Mouse (Mus musculus) ES-Bruce4 (cell line): ENCODE measurements around the gene Pld2. TPM values are rescaled to one million over a fixed set of nuclear protein-coding genes. Genes with fewer than 3 reads are reported as not detected.

ENCODE experiments used
- H3K27ac ChIP-seq: 2 replicates; pipeline ENCODE4 v1.5.1; 2012; ENCODE audit warnings: low read length, inconsistent platforms; ENCODE audit not compliant: insufficient read depth
- H3K27me3 ChIP-seq: 2 replicates; pipeline ENCODE4 v1.6.1; 2012; ENCODE audit warnings: mild to moderate bottlenecking, low read length, inconsistent platforms; ENCODE audit not compliant: control insufficient read depth, poor library complexity, insufficient read depth, severe bottlenecking
- H3K36me3 ChIP-seq: 2 replicates; pipeline ENCODE4 v1.6.1; 2012; ENCODE audit warnings: inconsistent platforms, mild to moderate bottlenecking, low read length, moderate library complexity; ENCODE audit not compliant: control insufficient read depth, poor library complexity, insufficient read depth, severe bottlenecking
- H3K4me1 ChIP-seq: one replicate; pipeline ENCODE4 v1.8.1; 2011; ENCODE audit warnings: low read length; ENCODE audit not compliant: control insufficient read depth, insufficient read depth
- H3K4me3 ChIP-seq: 2 replicates; pipeline ENCODE4 v1.5.1; 2011; ENCODE audit warnings: low read depth, mild to moderate bottlenecking, low read length
- H3K9ac ChIP-seq: 2 replicates; pipeline ENCODE4 v1.6.1; 2012; ENCODE audit warnings: low read depth, mild to moderate bottlenecking, inconsistent platforms; ENCODE audit not compliant: poor library complexity, severe bottlenecking
- H3K9me3 ChIP-seq: replicated peaks from 2 replicates; pipeline ENCODE4 v1.6.1; 2012; ENCODE audit warnings: mild to moderate bottlenecking, low read length, inconsistent platforms; ENCODE audit not compliant: control insufficient read depth, poor library complexity, insufficient read depth, severe bottlenecking
- CTCF ChIP-seq: IDR thresholded peaks from one replicate; pipeline ENCODE4 v1.8.1; 2011; ENCODE audit warnings: low read depth, low read length
- EP300 ChIP-seq: IDR thresholded peaks from 2 replicates; pipeline ENCODE4 v1.6.1; 2011; ENCODE audit warnings: low read depth, low read length; ENCODE audit not compliant: insufficient read depth
- POLR2A ChIP-seq: IDR thresholded peaks from one replicate; pipeline ENCODE4 v1.8.1; 2011; ENCODE audit warnings: low read length; ENCODE audit not compliant: insufficient read depth
- polyA plus RNA-seq: library from polyadenylated mRNA; stranded (reverse); fragments of >200 nt; gene quantifications from 2 replicates; pipeline ENCODE4 v1.2.4, GENCODE M21; 2011; ENCODE audit warnings: low read depth; ENCODE audit not compliant: missing spikeins, insufficient read depth, insufficient read length

Pld2 gene
- polyA plus RNA-seq, 1 experiment, result 7.3 TPM

- Histone ChIP-seq H3K27me3 (no peaks in the 10 kb centered on the region), H3K9ac (no peak overlapping the region), H3K9me3 (no peaks in the 10 kb centered on the region), H3K4me1 (peaks cover under 1% of the 10 kb centered on the region), H3K36me3 (no peaks in the 10 kb centered on the region), H3K27ac (no peak overlapping the region), H3K4me3 (no peak overlapping the region)
- TF ChIP-seq POLR2A, result no peak
- TF ChIP-seq EP300, result no peak
Measured at GRCm38 (mm10) chr11:70583022-70583714, 43.3 kb downstream of the Pld2 start.

GRCm38 (mm10) chr11:70583775-70584174, 43.9 kb downstream of the Pld2 start:
- H3K4me1 ChIP-seq, result no peaks in the 10 kb centered on the region
- H3K36me3 ChIP-seq, result no peaks in the 10 kb centered on the region
- H3K27ac ChIP-seq, result no peak overlapping the region

DNA sequence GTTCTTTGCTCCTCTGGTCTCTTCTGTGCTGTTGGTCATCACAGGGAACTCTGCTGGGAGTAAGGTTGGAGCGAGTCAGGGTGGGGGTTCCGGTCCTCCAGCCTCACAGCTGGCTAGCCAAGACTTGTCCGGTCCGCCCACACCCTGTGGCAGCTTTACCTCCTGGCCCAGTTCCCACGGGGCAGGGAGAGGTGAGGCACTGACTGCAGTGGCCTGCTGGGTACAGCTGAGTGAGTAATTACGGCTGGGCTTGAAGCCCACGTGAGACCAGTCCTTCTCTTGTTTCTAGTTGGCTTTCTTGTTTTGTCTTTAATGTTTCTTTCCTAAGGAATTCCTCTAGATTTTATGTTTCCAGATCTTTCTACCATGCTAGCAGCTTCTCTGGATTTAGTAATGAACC, 45.6 kb downstream of the Pld2 start:
- H3K27ac ChIP-seq, result peak overlapping the region; percentile 4; the same call in 1 of the 2 replicates
- TF ChIP-seq EP300 (0 out of 2 replicates have a peak, but pooled peaks have one; percentile 16), POLR2A (no peak)
- no peaks in the 10 kb centered on the region for H3K9me3 ChIP-seq
- H3K4me1 ChIP-seq, result no peaks in the 10 kb centered on the region
- no peaks in the 10 kb centered on the region for H3K36me3 ChIP-seq
- H3K9ac ChIP-seq, result 0 out of 2 replicates have a peak overlapping the region, but pooled peaks have one; percentile 27
- H3K4me3 ChIP-seq, result no peak overlapping the region
- H3K27me3 ChIP-seq, result no peaks in the 10 kb centered on the region

More at GRCm38 (mm10) chr11:70583775-70584174, 43.9 kb downstream of the Pld2 start:
- Histone ChIP-seq H3K4me3 (no peak overlapping the region), H3K27me3 (no peaks in the 10 kb centered on the region), H3K9ac (no peak overlapping the region), H3K9me3 (no peaks in the 10 kb centered on the region)
- TF ChIP-seq EP300 (no peak), POLR2A (no peak), CTCF (no peak)

GRCm38 (mm10) chr11:70586261-70586660, 46.4 kb downstream of the Pld2 start:
- Histone ChIP-seq H3K9ac (no peak overlapping the region), H3K36me3 (no peaks in the 10 kb centered on the region), H3K9me3 (no peaks in the 10 kb centered on the region), H3K4me1 (no peaks in the 10 kb centered on the region), H3K4me3 (no peak overlapping the region), H3K27ac (0 out of 2 replicates have a peak overlapping the region, but pooled peaks have one; percentile 20), H3K27me3 (no peaks in the 10 kb centered on the region)
- TF ChIP-seq CTCF (no peak), POLR2A (no peak), EP300 (no peak)

DNA sequence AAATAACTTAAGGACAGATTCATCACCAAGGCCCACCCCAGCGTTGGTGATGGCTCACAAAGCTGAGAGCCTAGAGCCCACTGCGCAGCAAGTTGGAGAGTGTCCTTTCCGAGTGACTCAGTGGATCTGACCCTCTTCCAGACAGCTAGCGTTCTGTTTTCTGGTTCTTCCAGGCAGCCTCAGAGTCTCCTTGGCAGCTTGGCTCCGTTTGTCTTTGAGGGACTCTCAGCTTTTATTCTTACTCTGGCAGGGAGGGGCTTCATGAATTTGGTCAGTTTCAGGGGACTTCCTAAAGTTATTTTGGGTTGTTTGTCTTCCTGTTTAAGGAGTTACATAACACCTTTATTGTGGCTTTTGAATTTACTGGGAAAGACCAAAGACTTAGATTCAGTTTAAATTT, 47.1 kb downstream of the Pld2 start:
- TF ChIP-seq EP300, result no peak
- TF ChIP-seq CTCF, result no peak
- TF ChIP-seq POLR2A, result no peak
- no peaks in the 10 kb centered on the region for H3K4me1 ChIP-seq
- no peak overlapping the region for H3K9ac ChIP-seq
- H3K36me3 ChIP-seq, result no peaks in the 10 kb centered on the region
- no peaks in the 10 kb centered on the region for H3K27me3 ChIP-seq
- no peak overlapping the region for H3K27ac ChIP-seq
- H3K4me3 ChIP-seq, result no peak overlapping the region
- H3K9me3 ChIP-seq, result no peaks in the 10 kb centered on the region

- H3K4me3 ChIP-seq, result no peak overlapping the region
- H3K9ac ChIP-seq, result no peak overlapping the region
- H3K27me3 ChIP-seq, result no peaks in the 10 kb centered on the region
- no peaks in the 10 kb centered on the region for H3K36me3 ChIP-seq
- TF ChIP-seq CTCF, result no peak
- no peak for TF ChIP-seq POLR2A
- TF ChIP-seq EP300, result no peak
- no peaks in the 10 kb centered on the region for H3K4me1 ChIP-seq
- no peak overlapping the region for H3K27ac ChIP-seq
- H3K9me3 ChIP-seq, result no peaks in the 10 kb centered on the region
Measured at GRCm38 (mm10) chr11:70591733-70592132, 51.9 kb downstream of the Pld2 start.
